ENCODE assay signal across 8 mouse cellular contexts in genomic region chr19:6975537-6976521, GRCm38 (mm10). TPM values are rescaled to one million over a fixed set of nuclear protein-coding genes. Genes with fewer than 3 reads are reported as not detected.
DNase-seq lines count a peak whose midpoint lies in the region; ATAC-seq lines count a peak whose summit lies in the region.

Gene Plcb3, minus strand, starts transcription at chr19:6976470.

- H3K4me2 ChIP-seq in embryonic facial prominence, embryonic 15.5 days (replicated peaks): peak within 1 kb of the TSS; percentile 76
- peak within 1 kb of the TSS; percentile 91 for H3K4me2 ChIP-seq in heart, embryonic 16.5 days (ENCODE audit: low read depth, low read length)
- peak within 1 kb of the TSS; percentile 92 for H3K4me2 ChIP-seq in neural tube, embryonic 13.5 days

- peak within 1 kb of the TSS; percentile 91 for H3K27ac ChIP-seq in embryonic facial prominence, embryonic 15.5 days (replicated peaks)
- peak within 1 kb of the TSS; percentile 89 for H3K27ac ChIP-seq in heart, embryonic 16.5 days (ENCODE audit: low read length)
- peak within 1 kb of the TSS; percentile 96 for H3K27ac ChIP-seq in neural tube, embryonic 13.5 days (replicated peaks)

- peaks cover 69% of the 10 kb centered on the region for H3K4me1 ChIP-seq in embryonic facial prominence, embryonic 15.5 days
- peaks cover 38% of the 10 kb centered on the region for H3K4me1 ChIP-seq in heart, embryonic 16.5 days (ENCODE audit: control insufficient read depth, insufficient read depth, low read length)
- H3K4me1 ChIP-seq in neural tube, embryonic 13.5 days (replicated peaks): peaks cover 60% of the 10 kb centered on the region

- peak within 1 kb of the TSS; percentile 65 for H3K4me3 ChIP-seq in embryonic facial prominence, embryonic 15.5 days (replicated peaks)
- peak within 1 kb of the TSS; percentile 71 for H3K4me3 ChIP-seq in heart, embryonic 16.5 days (ENCODE audit: low read length)
- peak within 1 kb of the TSS; percentile 69 for H3K4me3 ChIP-seq in neural tube, embryonic 13.5 days

- H3K9ac ChIP-seq in embryonic facial prominence, embryonic 15.5 days: peak within 1 kb of the TSS; percentile 66
- H3K9ac ChIP-seq in heart, embryonic 16.5 days (ENCODE audit: low read length): peak within 1 kb of the TSS; percentile 81
- H3K9ac ChIP-seq in neural tube, embryonic 13.5 days: peak within 1 kb of the TSS; percentile 89

- H3K27me3 ChIP-seq in embryonic facial prominence, embryonic 15.5 days: no peaks in the 10 kb centered on the region
- no peaks in the 10 kb centered on the region for H3K27me3 ChIP-seq in heart, embryonic 16.5 days (ENCODE audit: control insufficient read depth, insufficient read depth, low read length)
- peaks cover under 1% of the 10 kb centered on the region; the same call in 1 of the 2 replicates for H3K27me3 ChIP-seq in neural tube, embryonic 13.5 days

- no peaks in the 10 kb centered on the region for H3K9me3 ChIP-seq in embryonic facial prominence, embryonic 15.5 days (replicated peaks)
- H3K9me3 ChIP-seq in heart, embryonic 16.5 days (replicated peaks; ENCODE audit: control insufficient read depth, low read length): no peaks in the 10 kb centered on the region
- no peaks in the 10 kb centered on the region for H3K9me3 ChIP-seq in neural tube, embryonic 13.5 days

- DNase-seq in B cell, adult 2 months: peak; percentile 60
- peak; percentile 48 for DNase-seq in ZHBTc4 (ENCODE audit: low read depth, low spot score)
- DNase-seq in kidney, postnatal 36 days: peak; percentile 65 to 67
- DNase-seq in lung, adult 18-20 months: peak; percentile 72 to 80
- DNase-seq in thymus, postnatal 4 days: peak; percentile 89

- H3K36me3 ChIP-seq in embryonic facial prominence, embryonic 15.5 days: peaks cover 8% of the 10 kb centered on the region
- H3K36me3 ChIP-seq in heart, embryonic 16.5 days (ENCODE audit: control insufficient read depth, insufficient read depth): peaks cover 16% of the 10 kb centered on the region
- peaks cover 19% of the 10 kb centered on the region for H3K36me3 ChIP-seq in neural tube, embryonic 13.5 days

- no peak for ATAC-seq in embryonic facial prominence, embryonic 15.5 days (ENCODE audit: insufficient number of reproducible peaks, low FRiP score, low TSS enrichment, low read depth)
- no peak for ATAC-seq in heart, embryonic 16.5 days (replicated peaks; ENCODE audit: extremely low read depth, insufficient read depth, low FRiP score)
- no peak for ATAC-seq in neural tube, embryonic 13.5 days (ENCODE audit: low read depth)

- under 1% methylated on average over 16 of the region's 16 CpGs for WGBS in embryonic facial prominence, embryonic 15.5 days
- 1% methylated on average over 16 of the region's 16 CpGs for WGBS in heart, embryonic 16.5 days
- WGBS in neural tube, embryonic 13.5 days: 0% methylated on average over 16 of the region's 16 CpGs

RNA-seq across cellular contexts. Expression of gene Plcb3, which starts in this region (rescaled TPM):
- 48.2 and 49.1 TPM in 2 replicates for polyA plus RNA-seq in embryonic facial prominence, embryonic 15.5 days (2015; fragmentation: Nextera tagmentation; extraction: Ambion mirVana)
- 16.8 and 21.1 TPM in 2 replicates for polyA plus RNA-seq in heart, embryonic 16.5 days (2015; fragmentation: Nextera tagmentation; extraction: Ambion mirVana)
- polyA plus RNA-seq in neural tube, embryonic 13.5 days (2015; fragmentation: Nextera tagmentation; extraction: Ambion mirVana): 23.8 and 27.3 TPM in 2 replicates
